Mouse (Mus musculus): ENCODE data around the gene Ccdc126.

Ccdc126 gene

GRCm38 (mm10) chr6:49343737-49344469 lies 24.8 kb downstream of the Ccdc126 start:
- in situ Hi-C loops (cut with MboI): no loop called here

- in situ Hi-C loops (cut with MboI): no loop called here
Measured at GRCm38 (mm10) chr6:49349826-49350225, 30.8 kb downstream of the Ccdc126 start.

GRCm38 (mm10) chr6:49354613-49355012 lies 35.5 kb downstream of the Ccdc126 start:
- in situ Hi-C loops (cut with MboI): no loop called here

GRCm38 (mm10) chr6:49355171-49355570 lies 36.1 kb downstream of the Ccdc126 start:
- in situ Hi-C loops (cut with MboI): no loop called here

GRCm38 (mm10) chr6:49360420-49360819 lies 41.3 kb downstream of the Ccdc126 start:
- in situ Hi-C loops (cut with MboI): no loop called here

GRCm38 (mm10) chr6:49367159-49368054 lies 48.3 kb downstream of the Ccdc126 start, which contains the start of gene Fam221a:
Fam221a (plus strand) TSS chr6:49367739.
- in situ Hi-C loops (cut with MboI): no loop called here

GRCm38 (mm10) chr6:49368212-49368611 lies 49.1 kb downstream of the Ccdc126 start:
- in situ Hi-C loops (cut with MboI): no loop called here

GRCm38 (mm10) chr6:49372705-49373104 lies 53.6 kb downstream of the Ccdc126 start:
- in situ Hi-C loops (cut with MboI): no loop called here

GRCm38 (mm10) chr6:49373943-49374342 lies 54.9 kb downstream of the Ccdc126 start:
- in situ Hi-C loops (cut with MboI): no loop called here

- in situ Hi-C loops (cut with MboI): no loop called here
Measured at GRCm38 (mm10) chr6:49378328-49378727, 59.3 kb downstream of the Ccdc126 start.

Measured in mature B cell (primary cell).